Mouse (Mus musculus) kidney, embryonic 14.5 days (tissue): ENCODE results near the gene Grm7. TPM values are rescaled to one million over a fixed set of nuclear protein-coding genes. Genes with fewer than 3 reads are reported as not detected.

ENCODE experiments used
- ATAC-seq: fragments of 200-750 bp; cut with Nextera tagmentation; 2 replicates; pipeline ENCODE4 v1.8.0; 2017; ENCODE audit warnings: moderate number of reproducible peaks, mild to moderate bottlenecking, moderate TSS enrichment, moderate library complexity; ENCODE audit not compliant: low FRiP score, low TSS enrichment
- H3K27ac ChIP-seq: fragments of 300-500 bp; sonication (generic); 2 replicates; pipeline ENCODE4 v1.5.1; 2014; ENCODE audit warnings: low read depth, mild to moderate bottlenecking, low read length, moderate library complexity, mixed read lengths
- H3K27me3 ChIP-seq: fragments of 300-500 bp; sonication (generic); 2 replicates; pipeline ENCODE4 v1.6.1; 2014; ENCODE audit warnings: mild to moderate bottlenecking, low read length; ENCODE audit not compliant: control insufficient read depth, insufficient read depth
- H3K36me3 ChIP-seq: fragments of 300-500 bp; sonication (generic); 2 replicates; pipeline ENCODE4 v1.6.1; 2014; ENCODE audit warnings: low read length, mixed read lengths; ENCODE audit not compliant: control insufficient read depth, insufficient read depth
- H3K4me1 ChIP-seq: fragments of 300-500 bp; sonication (generic); 2 replicates; pipeline ENCODE4 v1.6.1; 2014; ENCODE audit warnings: low read length, mixed read lengths; ENCODE audit not compliant: control insufficient read depth, insufficient read depth
- H3K4me2 ChIP-seq: fragments of 300-500 bp; sonication (generic); replicated peaks from 2 replicates; pipeline ENCODE4 v1.6.1; 2014; ENCODE audit warnings: low read depth, mild to moderate bottlenecking, low read length
- H3K4me3 ChIP-seq: fragments of 300-500 bp; sonication (generic); 2 replicates; pipeline ENCODE4 v1.5.1; 2014; ENCODE audit warnings: mild to moderate bottlenecking, low read length
- H3K9ac ChIP-seq: fragments of 300-500 bp; sonication (generic); 2 replicates; pipeline ENCODE4 v1.6.1; 2014; ENCODE audit warnings: low read depth, mild to moderate bottlenecking, low read length, moderate library complexity
- H3K9me3 ChIP-seq: fragments of 300-500 bp; sonication (generic); 2 replicates; pipeline ENCODE4 v1.6.1; 2016; ENCODE audit warnings: low read length; ENCODE audit not compliant: control insufficient read depth
- WGBS: fragments of 180-500 bp; shearing (Covaris S2); extraction: QIAGEN DNeasy Blood & Tissue Kit; methylation state at CpG from one replicate; pipeline ENCODE4 v1.1.7; 2014; 5-methylcytosine and 5-hydroxymethylcytosine counted together
- polyA plus RNA-seq: library from polyadenylated mRNA; unstranded; fragments of >200 nt; fragmentation: Nextera tagmentation; extraction: Ambion mirVana; gene quantifications from 2 replicates; pipeline ENCODE4 v1.2.1, GENCODE M21; 2014

Gene Grm7
- polyA plus RNA-seq, 1 experiment from 2014 or later: 4.8 TPM

- no peak overlapping the region for H3K4me2 ChIP-seq
- H3K27ac ChIP-seq: no peak overlapping the region
- no peaks in the 10 kb centered on the region for H3K9me3 ChIP-seq
- H3K36me3 ChIP-seq: no peaks in the 10 kb centered on the region
- H3K4me1 ChIP-seq: no peaks in the 10 kb centered on the region
- no peaks in the 10 kb centered on the region for H3K27me3 ChIP-seq
- no peak overlapping the region for H3K4me3 ChIP-seq
- ATAC-seq: no peak
- 77% methylated on average over 5 of the region's 5 CpGs for WGBS
- H3K9ac ChIP-seq: no peak overlapping the region
Observed at GRCm38 (mm10) chr6:111255215-111255614, 609.8 kb downstream of the Grm7 start.

DNA sequence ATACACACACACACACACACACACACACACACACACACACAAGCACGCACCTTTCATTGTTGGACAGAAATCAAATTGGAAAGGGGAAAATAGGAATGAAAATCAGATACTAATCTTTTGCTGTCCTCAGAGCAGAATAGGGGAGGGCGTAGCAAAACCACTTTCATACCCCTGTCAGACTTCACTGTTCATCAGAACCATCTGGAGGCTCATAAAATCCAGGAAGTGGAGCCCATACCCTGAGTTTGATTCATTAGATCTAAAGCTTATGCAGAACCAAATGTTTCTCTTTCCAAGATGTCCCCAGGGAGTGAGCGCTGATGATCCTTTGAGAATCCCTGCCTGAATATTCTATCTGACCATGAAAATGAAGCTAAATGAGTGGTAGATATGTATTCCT lies 611.6 kb downstream of the Grm7 start:
- Histone ChIP-seq H3K27me3 (no peaks in the 10 kb centered on the region), H3K9me3 (no peaks in the 10 kb centered on the region), H3K27ac (peak overlapping the region; percentile 14; the same call in 1 of the 2 replicates), H3K36me3 (no peaks in the 10 kb centered on the region), H3K9ac (no peak overlapping the region), H3K4me3 (no peak overlapping the region), H3K4me1 (no peaks in the 10 kb centered on the region), H3K4me2 (no peak overlapping the region)
- WGBS: 66% methylated on average over 3 of the region's 3 CpGs
- ATAC-seq: no peak

GRCm38 (mm10) chr6:111258256-111258655 lies 612.9 kb downstream of the Grm7 start:
- Histone ChIP-seq H3K27me3 (no peaks in the 10 kb centered on the region), H3K4me1 (no peaks in the 10 kb centered on the region), H3K36me3 (no peaks in the 10 kb centered on the region), H3K9ac (no peak overlapping the region), H3K27ac (no peak overlapping the region), H3K4me2 (no peak overlapping the region), H3K4me3 (no peak overlapping the region), H3K9me3 (no peaks in the 10 kb centered on the region)
- no peak for ATAC-seq
- 75% methylated on average over 3 of the region's 3 CpGs for WGBS

DNA sequence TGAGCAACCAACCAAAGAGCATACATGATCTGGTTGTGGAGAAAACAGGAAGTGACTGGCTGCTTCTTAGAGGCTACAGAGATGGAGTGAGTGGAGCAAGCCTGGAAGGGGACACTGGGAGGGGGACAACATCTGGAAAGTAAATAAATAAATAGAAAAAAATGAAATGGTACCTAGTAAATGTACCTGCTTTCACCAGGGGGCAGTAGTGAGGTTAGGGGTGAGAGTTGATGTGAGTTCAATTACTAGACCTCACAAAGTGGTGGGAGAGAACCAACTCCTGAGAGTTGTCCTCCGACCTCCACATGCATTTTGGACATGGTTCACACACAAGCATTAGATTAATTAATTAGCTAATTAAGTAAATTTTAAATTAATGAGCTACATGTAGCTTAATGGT lies 615.8 kb downstream of the Grm7 start:
- H3K9me3 ChIP-seq: no peaks in the 10 kb centered on the region
- H3K36me3 ChIP-seq: no peaks in the 10 kb centered on the region
- no peak overlapping the region for H3K4me3 ChIP-seq
- H3K4me2 ChIP-seq: no peak overlapping the region
- no peaks in the 10 kb centered on the region for H3K27me3 ChIP-seq
- WGBS: 83% methylated on average over 1 of the region's 1 CpGs
- ATAC-seq: no peak
- H3K4me1 ChIP-seq: no peaks in the 10 kb centered on the region
- H3K9ac ChIP-seq: no peak overlapping the region
- no peak overlapping the region for H3K27ac ChIP-seq

GRCm38 (mm10) chr6:111276657-111277056 lies 631.3 kb downstream of the Grm7 start:
- Histone ChIP-seq H3K27ac (no peak overlapping the region), H3K4me3 (no peak overlapping the region), H3K4me2 (no peak overlapping the region), H3K27me3 (no peaks in the 10 kb centered on the region), H3K9me3 (no peaks in the 10 kb centered on the region), H3K4me1 (no peaks in the 10 kb centered on the region), H3K36me3 (no peaks in the 10 kb centered on the region), H3K9ac (no peak overlapping the region)
- ATAC-seq: no peak
- WGBS: 42% methylated on average over 4 of the region's 4 CpGs

GRCm38 (mm10) chr6:111278516-111278915 lies 633.1 kb downstream of the Grm7 start:
- Histone ChIP-seq H3K4me1 (no peaks in the 10 kb centered on the region), H3K4me2 (no peak overlapping the region), H3K27ac (no peak overlapping the region), H3K27me3 (no peaks in the 10 kb centered on the region), H3K4me3 (no peak overlapping the region), H3K36me3 (no peaks in the 10 kb centered on the region), H3K9me3 (no peaks in the 10 kb centered on the region), H3K9ac (no peak overlapping the region)
- no peak for ATAC-seq

GRCm38 (mm10) chr6:111293505-111294001 lies 648.2 kb downstream of the Grm7 start:
- no peaks in the 10 kb centered on the region for H3K36me3 ChIP-seq
- no peaks in the 10 kb centered on the region for H3K4me1 ChIP-seq
- H3K4me3 ChIP-seq: no peak overlapping the region
- WGBS: 78% methylated on average over 5 of the region's 5 CpGs
- no peak overlapping the region for H3K4me2 ChIP-seq
- no peak overlapping the region for H3K9ac ChIP-seq
- H3K9me3 ChIP-seq: no peaks in the 10 kb centered on the region
- no peaks in the 10 kb centered on the region for H3K27me3 ChIP-seq
- no peak overlapping the region for H3K27ac ChIP-seq
- ATAC-seq: no peak

DNA sequence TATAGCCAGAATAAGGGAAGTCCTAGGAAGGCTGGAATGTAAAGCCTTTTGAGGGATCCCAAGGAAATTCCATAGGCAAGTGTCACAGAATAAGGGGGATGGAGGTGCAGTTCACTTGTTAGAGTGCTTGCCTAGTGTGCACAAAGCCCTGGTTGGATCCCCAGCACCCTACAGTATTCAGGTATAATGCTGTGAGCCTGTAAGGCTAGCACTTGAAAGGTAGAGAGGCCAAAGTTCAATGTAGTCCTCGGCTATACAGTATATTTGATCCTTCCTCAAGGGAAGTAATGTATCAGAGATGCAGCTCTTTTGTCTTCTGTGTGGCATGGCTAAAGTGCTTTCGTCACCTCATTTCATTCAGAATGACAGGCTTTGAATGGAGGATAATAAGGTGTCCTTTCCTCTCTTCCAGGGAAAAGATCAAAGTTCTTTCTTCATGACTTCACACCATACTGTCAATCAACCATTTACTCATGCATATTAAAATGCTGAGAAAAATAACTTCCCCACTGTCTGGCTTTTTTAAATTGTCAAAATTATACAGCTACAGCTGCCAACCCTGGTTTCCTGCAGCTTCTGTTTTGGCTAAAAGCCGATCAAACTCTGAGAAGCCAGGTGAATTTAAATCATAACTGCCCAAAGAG lies 658.7 kb downstream of the Grm7 start:
- Histone ChIP-seq H3K4me2 (no peak overlapping the region), H3K9ac (no peak overlapping the region), H3K36me3 (no peaks in the 10 kb centered on the region), H3K27me3 (no peaks in the 10 kb centered on the region), H3K4me1 (no peaks in the 10 kb centered on the region), H3K27ac (no peak overlapping the region), H3K4me3 (no peak overlapping the region), H3K9me3 (no peaks in the 10 kb centered on the region)
- WGBS: 50% methylated on average over 3 of the region's 3 CpGs
- ATAC-seq: no peak

DNA sequence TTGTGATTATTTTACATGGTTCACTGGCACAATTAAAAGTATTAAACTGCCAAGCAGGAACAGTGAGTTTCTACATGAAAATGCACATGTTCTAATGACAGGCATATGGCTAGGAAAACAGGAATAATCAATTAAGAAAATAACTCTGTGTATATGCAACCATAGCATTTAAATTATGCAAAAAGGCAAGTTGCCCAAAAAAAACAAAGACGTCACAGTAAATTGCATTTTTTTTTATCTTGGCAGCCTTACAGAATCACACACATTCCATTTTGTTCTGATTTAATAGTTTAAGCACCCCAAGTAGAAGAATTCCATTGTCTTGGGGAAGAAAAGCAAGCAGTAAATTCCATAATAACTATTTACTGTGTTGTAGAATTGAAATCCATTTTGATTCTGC lies 716.3 kb downstream of the Grm7 start:
- WGBS: 50% methylated on average over 1 of the region's 1 CpGs
- no peaks in the 10 kb centered on the region for H3K36me3 ChIP-seq
- no peak for ATAC-seq
- no peak overlapping the region for H3K4me3 ChIP-seq
- no peaks in the 10 kb centered on the region for H3K4me1 ChIP-seq
- no peaks in the 10 kb centered on the region for H3K27me3 ChIP-seq
- H3K27ac ChIP-seq: no peak overlapping the region
- H3K9me3 ChIP-seq: no peaks in the 10 kb centered on the region
- no peak overlapping the region for H3K9ac ChIP-seq
- H3K4me2 ChIP-seq: no peak overlapping the region
